Mouse (Mus musculus) MEL (cell line): ENCODE results near the gene Lhx3. TPM values are rescaled to one million over a fixed set of nuclear protein-coding genes. Genes with fewer than 3 reads are reported as not detected.

Experiments used
- DNase-seq: peaks from one replicate; pipeline ENCODE4 v3.0.0; 2011; ENCODE audit warnings: low read depth, low spot score
- H3K27ac ChIP-seq: 2 replicates; pipeline ENCODE4 v1.5.1; 2012; ENCODE audit warnings: low read depth, mild to moderate bottlenecking, control low read depth, low read length, moderate library complexity; ENCODE audit not compliant: control insufficient read depth
- H3K27me3 ChIP-seq, 2 experiments: fragments of 150-350 bp in 1 of 2; sonication (generic) in 1 of 2; 2 replicates each; pipeline ENCODE4 v1.6.1; 2012; ENCODE audit warnings: low read length in 2 of 2, mild to moderate bottlenecking in 2 of 2, improper control_type of control experiment in 1 of 2, moderate library complexity in 1 of 2; ENCODE audit not compliant: insufficient read depth in 2 of 2, control insufficient read depth in 1 of 2
- H3K36me3 ChIP-seq, 2 experiments: 2 replicates each; pipeline ENCODE4 v1.6.1; 2012 to 2014; ENCODE audit warnings: low read length in 2 of 2, improper control_type of control experiment in 1 of 2, inconsistent platforms in 1 of 2, mild to moderate bottlenecking in 1 of 2; ENCODE audit not compliant: insufficient read depth in 2 of 2, control insufficient read depth in 1 of 2
- H3K4me1 ChIP-seq, 2 experiments: fragments of 150-350 bp in 1 of 2; sonication (generic) in 1 of 2; 2 replicates each; pipeline ENCODE4 v1.6.1; 2012; ENCODE audit warnings: low read length in 2 of 2, improper control_type of control experiment in 1 of 2, mild to moderate bottlenecking in 1 of 2; ENCODE audit not compliant: insufficient read depth in 2 of 2, control insufficient read depth in 1 of 2
- H3K4me3 ChIP-seq, 2 experiments: fragments of 150-350 bp in 1 of 2; sonication (generic) in 1 of 2; 2 replicates each; pipeline ENCODE4 v1.5.1; 2012; ENCODE audit warnings: low read depth in 2 of 2, low read length in 2 of 2, mild to moderate bottlenecking in 2 of 2, moderate library complexity in 2 of 2, control low read depth in 1 of 2, improper control_type of control experiment in 1 of 2; ENCODE audit not compliant: control insufficient read depth in 1 of 2, insufficient read depth in 1 of 2
- H3K79me2 ChIP-seq: 2 replicates; pipeline ENCODE4 v1.6.1; 2012; ENCODE audit warnings: mild to moderate bottlenecking, low read length, moderate library complexity; ENCODE audit not compliant: control insufficient read depth, poor library complexity, insufficient read depth
- H3K9ac ChIP-seq: 2 replicates; pipeline ENCODE4 v1.6.1; 2012; ENCODE audit warnings: low read depth, mild to moderate bottlenecking, control low read depth, low read length, moderate library complexity; ENCODE audit not compliant: control insufficient read depth, poor library complexity, severe bottlenecking
- H3K9me3 ChIP-seq: fragments of 150-350 bp; sonication (generic); replicated peaks from 2 replicates; pipeline ENCODE4 v1.6.1; 2012; ENCODE audit warnings: mild to moderate bottlenecking, low read length, improper control_type of control experiment, moderate library complexity; ENCODE audit not compliant: insufficient read depth
- CHD2 ChIP-seq: IDR thresholded peaks from 2 replicates; pipeline ENCODE4 v1.6.1; 2011; ENCODE audit warnings: low read length, improper control_type of control experiment
- CTCF ChIP-seq, 3 experiments: IDR thresholded peaks in 2 of 3; conservative IDR thresholded peaks in 1 of 3; 2 replicates each; pipeline ENCODE4 v1.5.1; 2011 to 2012; ENCODE audit warnings: low read length in 3 of 3, low read depth in 2 of 3, mild to moderate bottlenecking in 2 of 3, improper control_type of control experiment in 1 of 3, inconsistent platforms in 1 of 3, mixed read lengths in 1 of 3, moderate library complexity in 1 of 3; ENCODE audit not compliant: control insufficient read depth in 1 of 3, insufficient read depth in 1 of 3, poor library complexity in 1 of 3, severe bottlenecking in 1 of 3
- ELF1 ChIP-seq: IDR thresholded peaks from 2 replicates; pipeline ENCODE4 v1.6.1; 2014; ENCODE audit warnings: low read depth, mild to moderate bottlenecking, inconsistent platforms, low read length, improper control_type of control experiment, moderate library complexity
- EP300 ChIP-seq, 2 experiments: IDR thresholded peaks; 2 replicates each; pipeline ENCODE4 v1.6.1; 2011; ENCODE audit warnings: improper control_type of control experiment in 2 of 2, low read length in 2 of 2, low read depth in 1 of 2, mild to moderate bottlenecking in 1 of 2
- ETS1 ChIP-seq: IDR thresholded peaks from 2 replicates; pipeline ENCODE4 v1.6.1; 2012; ENCODE audit warnings: low read depth, mild to moderate bottlenecking, inconsistent platforms, low read length, improper control_type of control experiment, moderate library complexity
- GABPA ChIP-seq: IDR thresholded peaks from 2 replicates; pipeline ENCODE4 v1.6.1; 2012; ENCODE audit warnings: low read depth, mild to moderate bottlenecking, inconsistent platforms, low read length, improper control_type of control experiment, moderate library complexity
- GATA1 ChIP-seq: IDR thresholded peaks from 2 replicates; pipeline ENCODE4 v1.6.1; 2011; ENCODE audit warnings: low read depth, low read length, improper control_type of control experiment
- MXI1 ChIP-seq: IDR thresholded peaks from 2 replicates; pipeline ENCODE4 v1.6.1; 2011; ENCODE audit warnings: mild to moderate bottlenecking, low read depth, low read length, improper control_type of control experiment
- MYB ChIP-seq: IDR thresholded peaks from 2 replicates; pipeline ENCODE4 v1.6.1; 2011; ENCODE audit warnings: mild to moderate bottlenecking, low read depth, low read length, improper control_type of control experiment
- MYC ChIP-seq: IDR thresholded peaks from 2 replicates; pipeline ENCODE4 v1.6.1; 2011; ENCODE audit warnings: low read depth, mild to moderate bottlenecking, low read length, improper control_type of control experiment, moderate library complexity
- NELFE ChIP-seq: IDR thresholded peaks from 2 replicates; pipeline ENCODE4 v1.6.1; 2011; ENCODE audit warnings: low read depth, low read length, improper control_type of control experiment
- NRF1 ChIP-seq: IDR thresholded peaks from 2 replicates; pipeline ENCODE4 v1.6.1; 2014; ENCODE audit warnings: low read depth, mild to moderate bottlenecking, inconsistent platforms, low read length, improper control_type of control experiment, moderate library complexity; ENCODE audit not compliant: poor library complexity, insufficient read depth, severe bottlenecking
- POLR2AphosphoS5 ChIP-seq: IDR thresholded peaks from 2 replicates; pipeline ENCODE4 v1.6.1; 2012; ENCODE audit warnings: low read depth, borderline replicate concordance, mild to moderate bottlenecking, inconsistent platforms, low read length, moderate library complexity, mixed read lengths
- RAD21 ChIP-seq: IDR thresholded peaks from 2 replicates; pipeline ENCODE4 v1.6.1; 2011; ENCODE audit warnings: mild to moderate bottlenecking, low read depth, low read length, improper control_type of control experiment
- RCOR1 ChIP-seq: IDR thresholded peaks from 2 replicates; pipeline ENCODE4 v1.6.1; 2012; ENCODE audit warnings: low read depth, mild to moderate bottlenecking, inconsistent platforms, low read length, improper control_type of control experiment
- SIN3A ChIP-seq: IDR thresholded peaks from 2 replicates; pipeline ENCODE4 v1.6.1; 2012; ENCODE audit warnings: low read length, improper control_type of control experiment, inconsistent platforms
- SMC3 ChIP-seq: IDR thresholded peaks from 2 replicates; pipeline ENCODE4 v1.6.1; 2011; ENCODE audit warnings: low read depth, low read length, improper control_type of control experiment
- TBP ChIP-seq: IDR thresholded peaks from 2 replicates; pipeline ENCODE4 v1.8.0; 2011; ENCODE audit warnings: low read depth, low read length, improper control_type of control experiment
- TCF12 ChIP-seq: IDR thresholded peaks from 2 replicates; pipeline ENCODE4 v1.6.1; 2014; ENCODE audit warnings: low read depth, mild to moderate bottlenecking, inconsistent platforms, low read length, improper control_type of control experiment, moderate library complexity
- UBTF ChIP-seq: IDR thresholded peaks from 2 replicates; pipeline ENCODE4 v1.6.1; 2012; ENCODE audit warnings: low read depth, mild to moderate bottlenecking, inconsistent platforms, low read length, improper control_type of control experiment, moderate library complexity, borderline replicate concordance; ENCODE audit not compliant: insufficient read depth
- USF2 ChIP-seq, 2 experiments: IDR thresholded peaks; 2 replicates each; pipeline ENCODE4 v1.6.1; 2011 to 2012; ENCODE audit warnings: improper control_type of control experiment in 2 of 2, low read length in 2 of 2, borderline replicate concordance in 1 of 2, inconsistent platforms in 1 of 2, low read depth in 1 of 2, mild to moderate bottlenecking in 1 of 2; ENCODE audit not compliant: insufficient read depth in 1 of 2
- ZC3H11A ChIP-seq: IDR thresholded peaks from 2 replicates; pipeline ENCODE4 v1.6.1; 2012; ENCODE audit warnings: low read depth, mild to moderate bottlenecking, inconsistent platforms, low read length, improper control_type of control experiment
- ZKSCAN1 ChIP-seq: IDR thresholded peaks from 2 replicates; pipeline ENCODE4 v1.6.1; 2012; ENCODE audit warnings: low read depth, mild to moderate bottlenecking, inconsistent platforms, low read length, improper control_type of control experiment, moderate library complexity
- ZNF384 ChIP-seq: IDR thresholded peaks from 2 replicates; pipeline ENCODE4 v1.6.1; 2012; ENCODE audit warnings: low read depth, mild to moderate bottlenecking, inconsistent platforms, low read length, improper control_type of control experiment
- polyA plus RNA-seq, 2 experiments: library from polyadenylated mRNA; stranded (reverse) in 1 of 2; unstranded in 1 of 2; fragments of >175 nt in 1 of 2; fragments of >200 nt in 1 of 2; gene quantifications; 2 replicates each; pipeline versions ENCODE4 v1.2.1 to v1.2.4; 2012; ENCODE audit warnings: low replicate concordance in 2 of 2, low read depth in 1 of 2; ENCODE audit not compliant: insufficient read length in 2 of 2, insufficient read depth in 1 of 2, missing spikeins in 1 of 2
- total RNA-seq: library from RNA; depleted of rRNA; stranded (reverse); fragments of 300-350 nt; gene quantifications from 2 replicates; pipeline ENCODE4 v1.2.3, GENCODE M21; 2012

The Lhx3 gene
- total and polyA plus RNA-seq, 3 experiments, result not detected

GRCm38 (mm10) chr2:26182646-26183045 is 25.4 kb downstream of the Lhx3 start:
- peak; percentile 32 for DNase-seq
- H3K27ac ChIP-seq, result no peak overlapping the region
- H3K4me1 ChIP-seq, result no peaks in the 10 kb centered on the region
- no peaks in the 10 kb centered on the region for H3K36me3 ChIP-seq
- H3K27me3 ChIP-seq, result peaks cover 2% of the 10 kb centered on the region in 2 experiments; a peak in 2 of 4 replicates
- H3K4me3 ChIP-seq, result no peak overlapping the region
- no peak overlapping the region for H3K9ac ChIP-seq
- H3K79me2 ChIP-seq, result no peaks in the 10 kb centered on the region
- H3K9me3 ChIP-seq, result no peaks in the 10 kb centered on the region
- no peak for TF ChIP-seq TBP
- peak; percentile 72 for TF ChIP-seq SMC3
- TF ChIP-seq RAD21, result peak; percentile 60
- TF ChIP-seq CTCF (IDR thresholded peaks at IDR 0.05 in 2 of 3, conservative IDR thresholded peaks at IDR 0.05 in 1 of 3; ENCODE audit: control insufficient read depth in 1 of 3, insufficient read depth in 1 of 3, low read depth in 2 of 3, low read length in 3 of 3, poor library complexity in 1 of 3, severe bottlenecking in 1 of 3), result peak; percentile 54 to 84 (median 71)
- TF ChIP-seq ZC3H11A, result peak; percentile 50
- TF ChIP-seq, all 39 proteins: peak for 4

GRCm38 (mm10) chr2:26177189-26177588 is 30.9 kb downstream of the Lhx3 start:
- DNase-seq, result no peak
- no peaks in the 10 kb centered on the region for H3K36me3 ChIP-seq
- H3K4me1 ChIP-seq, result no peaks in the 10 kb centered on the region
- no peak overlapping the region for H3K9ac ChIP-seq
- no peaks in the 10 kb centered on the region for H3K9me3 ChIP-seq
- TF ChIP-seq GABPA, result no peak
- no peak for TF ChIP-seq CHD2
- TF ChIP-seq MXI1, result no peak
- no peak for TF ChIP-seq ZNF384
- TF ChIP-seq MYB, result no peak
- H3K4me3 ChIP-seq, result no peak overlapping the region
- no peaks in the 10 kb centered on the region; a peak in 2 of 4 replicates for H3K27me3 ChIP-seq
- H3K79me2 ChIP-seq, result no peaks in the 10 kb centered on the region
- H3K27ac ChIP-seq, result no peak overlapping the region

DNA sequence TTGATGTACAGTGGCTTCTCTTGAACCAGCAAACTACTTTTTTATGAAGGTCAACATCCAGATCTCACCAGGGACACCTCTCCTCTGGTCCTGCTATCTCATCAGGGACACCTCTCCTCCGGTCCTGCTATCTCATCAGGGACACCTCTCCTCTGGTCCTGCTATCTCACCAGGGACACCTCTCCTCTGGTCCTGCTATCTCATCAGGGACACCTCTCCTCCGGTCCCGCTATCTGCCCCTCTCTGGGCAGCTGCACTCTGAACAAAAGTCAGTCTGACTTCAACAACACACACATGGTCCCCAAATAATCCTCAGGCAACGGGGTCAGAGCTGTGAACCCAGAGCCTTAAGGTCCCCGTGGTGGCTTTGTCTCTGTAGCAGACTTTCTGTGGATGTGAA is 31.4 kb downstream of the Lhx3 start:
- Histone ChIP-seq H3K27me3 (no peaks in the 10 kb centered on the region; a peak in 2 of 4 replicates), H3K4me1 (no peaks in the 10 kb centered on the region), H3K27ac (no peak overlapping the region), H3K79me2 (no peaks in the 10 kb centered on the region), H3K4me3 (no peak overlapping the region), H3K9me3 (no peaks in the 10 kb centered on the region), H3K9ac (no peak overlapping the region), H3K36me3 (no peaks in the 10 kb centered on the region)
- DNase-seq, result no peak
- TF ChIP-seq GATA1, result no peak
- no peak for TF ChIP-seq UBTF
- TF ChIP-seq SMC3, result no peak
- no peak for TF ChIP-seq MYC
- no peak for TF ChIP-seq NELFE
- TF ChIP-seq ZKSCAN1, result no peak
- TF ChIP-seq POLR2AphosphoS5, result no peak
- TF ChIP-seq RCOR1, result no peak
- no peak for TF ChIP-seq ELF1
- no peak for TF ChIP-seq ETS1
- no peak for TF ChIP-seq CTCF (IDR thresholded peaks at IDR 0.05 in 2 of 3, conservative IDR thresholded peaks at IDR 0.05 in 1 of 3; ENCODE audit: control insufficient read depth in 1 of 3, insufficient read depth in 1 of 3, low read depth in 2 of 3, low read length in 3 of 3, poor library complexity in 1 of 3, severe bottlenecking in 1 of 3)
- no peak for TF ChIP-seq TCF12
- TF ChIP-seq SIN3A, result no peak
- no peak for TF ChIP-seq EP300 (IDR thresholded peaks at IDR 0.05; ENCODE audit: low read depth in 1 of 2, low read length in 2 of 2)
- no peak for TF ChIP-seq NRF1
- no peak for TF ChIP-seq USF2 (IDR thresholded peaks at IDR 0.05; ENCODE audit: borderline replicate concordance in 1 of 2, insufficient read depth in 1 of 2, low read depth in 1 of 2, low read length in 2 of 2)
